Mouse (Mus musculus): ENCODE data around the gene Wrap53. TPM values are rescaled to one million over a fixed set of nuclear protein-coding genes. Genes with fewer than 3 reads are reported as not detected.

Gene Wrap53
- 18.5 and 18.9 TPM in 2 replicates for total RNA-seq (2012; rRNA removed)
- polyA plus RNA-seq (2012; ENCODE audit: insufficient read depth in 1 of 2, insufficient read length in 2 of 2, low read depth in 1 of 2, low replicate concordance in 2 of 2, missing spikeins in 1 of 2) = 10 to 100 TPM in 1 of 2 experiments, not detected in 1; 24.5 TPM

DNA sequence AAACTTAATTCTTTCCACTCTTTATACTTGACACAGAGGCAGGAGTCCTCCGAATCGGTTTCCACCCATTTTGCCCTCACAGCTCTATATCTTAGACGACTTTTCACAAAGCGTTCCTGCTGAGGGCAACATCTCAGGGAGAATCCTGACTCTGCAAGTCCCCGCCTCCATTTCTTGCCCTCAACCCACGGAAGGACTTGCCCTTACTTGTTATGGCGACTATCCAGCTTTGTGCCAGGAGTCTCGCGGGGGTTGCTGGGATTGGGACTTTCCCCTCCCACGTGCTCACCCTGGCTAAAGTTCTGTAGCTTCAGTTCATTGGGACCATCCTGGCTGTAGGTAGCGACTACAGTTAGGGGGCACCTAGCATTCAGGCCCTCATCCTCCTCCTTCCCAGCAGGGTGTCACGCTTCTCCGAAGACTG is at the start of gene Wrap53, which contains the start of gene Trp53:
Wrap53 (minus strand) TSS at position 165 of the 424 bp plus-strand sequence.
Trp53 (plus strand) TSS at position 269 of the 424 bp plus-strand sequence.
- H3K36me3 ChIP-seq (ENCODE audit: control insufficient read depth in 1 of 2, insufficient read depth in 2 of 2, low read length in 2 of 2) = peaks cover 0 to 33% of the 10 kb centered on the region in 2 experiments; a peak in 2 of 4 replicates
- H3K79me2 ChIP-seq (ENCODE audit: control insufficient read depth, insufficient read depth, low read length, poor library complexity) = peaks cover 72% of the 10 kb centered on the region
- H3K27me3 ChIP-seq (ENCODE audit: control insufficient read depth in 1 of 2, insufficient read depth in 2 of 2, low read length in 2 of 2) = no peaks in the 10 kb centered on the region
- DNase-seq (ENCODE audit: low read depth, low spot score) = peak; percentile 99
- peaks cover 2 to 40% of the 10 kb centered on the region in 2 experiments for H3K4me1 ChIP-seq (ENCODE audit: control insufficient read depth in 1 of 2, insufficient read depth in 2 of 2, low read length in 2 of 2)
- peak within 1 kb of the TSS; percentile 96 for H3K27ac ChIP-seq (ENCODE audit: control insufficient read depth, low read depth, low read length)
- H3K4me3 ChIP-seq (ENCODE audit: control insufficient read depth in 1 of 2, insufficient read depth in 1 of 2, low read depth in 2 of 2, low read length in 2 of 2) = peak within 1 kb of the TSS; percentile 82 to 91
- H3K9ac ChIP-seq (ENCODE audit: control insufficient read depth, low read depth, low read length, poor library complexity, severe bottlenecking) = peak within 1 kb of the TSS; percentile 94
- no peaks in the 10 kb centered on the region for H3K9me3 ChIP-seq (replicated peaks; ENCODE audit: insufficient read depth, low read length)
- TF ChIP-seq TBP (IDR thresholded peaks at IDR 0.05; ENCODE audit: low read depth, low read length) (peak; percentile 92), MYC (IDR thresholded peaks at IDR 0.05; ENCODE audit: low read depth, low read length) (peak; percentile 100), GATA1 (IDR thresholded peaks at IDR 0.05; ENCODE audit: low read depth, low read length) (no peak), EP300 (IDR thresholded peaks at IDR 0.05; ENCODE audit: low read depth in 1 of 2, low read length in 2 of 2) (0 out of 4 replicates have a peak, but pooled peaks of 1 of the 2 experiments have one; percentile 24), CHD2 (IDR thresholded peaks at IDR 0.05; ENCODE audit: low read length) (peak; percentile 75), ELF1 (IDR thresholded peaks at IDR 0.05; ENCODE audit: low read depth, low read length) (peak; percentile 82), MEF2A (IDR thresholded peaks at IDR 0.05; ENCODE audit: extremely low read depth, insufficient replicate concordance, low read depth, low read length, poor library complexity, severe bottlenecking) (no peak), MAZ (IDR thresholded peaks at IDR 0.05; ENCODE audit: low read depth, low read length) (peak; percentile 89), KAT2A (conservative IDR thresholded peaks at IDR 0.05; ENCODE audit: low read depth, low read length) (peak; percentile 93), MAX (IDR thresholded peaks at IDR 0.05; ENCODE audit: low read length) (peak; percentile 99), JUND (IDR thresholded peaks at IDR 0.05; ENCODE audit: low read depth, low read length) (no peak), POLR2AphosphoS2 (IDR thresholded peaks at IDR 0.05; ENCODE audit: low read length) (peak; percentile 81), MXI1 (IDR thresholded peaks at IDR 0.05; ENCODE audit: low read depth, low read length) (peak; percentile 99), BHLHE40 (IDR thresholded peaks at IDR 0.05; ENCODE audit: borderline replicate concordance, low read depth, low read length) (peak; percentile 53; the same call in 1 of the 2 replicates), USF1 (IDR thresholded peaks at IDR 0.05; ENCODE audit: low read depth, low read length) (peak; percentile 93), ETS1 (IDR thresholded peaks at IDR 0.05; ENCODE audit: low read depth, low read length) (peak; percentile 41; the same call in 1 of the 2 replicates), E2F4 (IDR thresholded peaks at IDR 0.05; ENCODE audit: borderline replicate concordance, low read depth, low read length) (peak; percentile 69; the same call in 1 of the 2 replicates), CTCF (IDR thresholded peaks at IDR 0.05 in 2 of 3, conservative IDR thresholded peaks at IDR 0.05 in 1 of 3; ENCODE audit: control insufficient read depth in 1 of 3, insufficient read depth in 1 of 3, low read depth in 2 of 3, low read length in 3 of 3, poor library complexity in 1 of 3, severe bottlenecking in 1 of 3) (peak in 1 of 3 experiments; percentile 34; a peak in 2 of 6 replicates), ZC3H11A (IDR thresholded peaks at IDR 0.05; ENCODE audit: low read depth, low read length) (no peak), TCF12 (IDR thresholded peaks at IDR 0.05; ENCODE audit: low read depth, low read length) (peak; percentile 78), POLR2A (IDR thresholded peaks at IDR 0.05; ENCODE audit: control insufficient read depth in 1 of 2, insufficient read depth in 1 of 2, low read depth in 1 of 2, low read length in 2 of 2, poor library complexity in 1 of 2) (peak; percentile 86 to 93), NELFE (IDR thresholded peaks at IDR 0.05; ENCODE audit: low read depth, low read length) (peak; percentile 96), HCFC1 (IDR thresholded peaks at IDR 0.05; ENCODE audit: low read depth, low read length) (peak; percentile 94), ZNF384 (IDR thresholded peaks at IDR 0.05; ENCODE audit: low read depth, low read length) (no peak), MAFK (IDR thresholded peaks at IDR 0.05; ENCODE audit: borderline replicate concordance, low read depth, low read length) (no peak; the same call in 1 of the 2 replicates), ZMIZ1 (IDR thresholded peaks at IDR 0.05; ENCODE audit: low read depth, low read length) (peak; percentile 91), SIN3A (IDR thresholded peaks at IDR 0.05; ENCODE audit: low read length) (peak; percentile 94), ZKSCAN1 (IDR thresholded peaks at IDR 0.05; ENCODE audit: low read depth, low read length) (no peak)

All from MEL (cell line).